Mouse (Mus musculus) spleen, embryonic (tissue): Measurements from ENCODE around the gene Mrpl34.

Source experiments
- CTCF ChIA-PET: fragments of 350-600 bp; sonication (Branson Sonifier 250); formaldehyde crosslinking; loops from one replicate; lab custom pipeline; 2022; lab: Charles Lee

The Mrpl34 gene

DNA sequence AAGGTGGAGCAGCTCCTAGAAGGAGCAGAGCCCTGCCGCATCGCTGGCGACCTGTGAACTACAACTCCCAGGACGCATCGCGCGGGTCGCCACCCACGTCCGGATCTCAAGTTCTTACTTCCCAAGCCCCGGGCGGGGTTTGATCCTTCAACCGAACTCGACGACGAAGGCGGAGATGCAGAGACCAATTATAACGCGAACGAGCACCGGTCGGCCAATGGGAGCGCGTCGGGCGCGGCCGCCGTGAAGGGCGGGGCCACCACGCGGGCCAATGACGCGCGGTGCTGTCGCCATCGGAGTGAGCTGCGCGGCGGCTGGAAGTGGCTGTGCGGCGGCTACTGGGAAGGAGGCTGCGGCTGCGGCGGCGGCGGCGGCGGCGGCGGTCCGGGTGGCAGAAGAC, 4.2 kb downstream of the Mrpl34 start, which contains the start of gene Dda1:
Gene Dda1 (plus strand): TSS at position 284 of the 400 bp plus-strand sequence.
- CTCF ChIA-PET: no interaction called here

DNA sequence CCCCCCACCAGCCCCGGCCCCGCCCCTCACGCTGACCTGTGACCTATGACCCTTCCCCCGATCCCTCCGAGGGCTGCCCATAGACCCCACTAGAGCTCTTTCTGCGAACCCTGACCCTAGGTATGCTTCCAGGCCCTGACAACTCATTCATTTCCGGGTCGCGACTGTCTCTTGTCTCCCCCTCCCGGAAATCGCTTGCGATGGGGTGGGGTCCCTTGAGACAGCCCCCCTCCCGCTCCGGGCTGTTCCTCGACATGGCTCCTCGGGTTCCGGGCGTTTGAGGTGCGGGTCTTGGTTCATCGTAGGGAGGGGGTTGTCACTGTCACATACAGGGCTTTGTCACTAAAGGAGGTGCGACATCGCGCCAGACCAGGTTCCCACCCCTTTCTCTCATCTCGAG, 4.7 kb downstream of the Mrpl34 start:
- CTCF ChIA-PET: no interaction called here

DNA sequence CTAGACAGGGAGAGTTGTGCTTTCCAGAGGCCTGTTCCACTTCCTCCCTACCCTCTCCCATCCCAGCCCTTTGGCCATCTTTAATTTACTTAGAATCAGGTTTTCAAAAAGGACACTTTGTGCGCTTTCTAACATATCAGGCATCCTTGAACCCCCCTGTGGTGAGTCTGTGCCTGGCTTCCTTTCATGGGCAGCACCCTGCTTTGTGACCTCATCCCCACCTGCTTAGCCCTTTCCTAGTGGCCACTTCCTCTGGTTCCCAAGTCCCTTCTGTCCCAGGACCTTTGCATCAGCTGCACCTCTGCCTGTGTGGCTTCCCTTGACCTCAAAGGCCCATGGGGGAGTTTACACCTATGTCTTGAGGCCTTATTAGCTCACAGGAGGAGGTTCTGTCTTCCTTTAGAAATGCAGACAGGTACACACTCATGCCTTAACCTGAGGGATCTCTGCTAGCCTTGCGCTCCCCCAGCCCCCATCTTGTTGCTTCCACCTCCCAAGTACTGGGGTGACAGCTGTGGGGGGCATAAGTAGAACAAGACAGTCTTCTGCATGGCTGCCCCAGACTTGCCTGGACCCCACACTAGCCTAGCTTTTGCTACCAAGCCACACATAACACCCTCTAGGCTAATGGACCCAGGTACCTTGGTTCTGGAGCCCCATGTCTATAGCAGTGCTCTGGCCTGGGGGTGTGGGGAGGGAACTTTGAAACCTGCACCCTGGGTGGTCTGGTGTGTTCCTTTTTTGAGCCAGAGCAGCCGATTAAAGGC, 5.6 kb downstream of the Mrpl34 start:
- CTCF ChIA-PET: no interaction called here

DNA sequence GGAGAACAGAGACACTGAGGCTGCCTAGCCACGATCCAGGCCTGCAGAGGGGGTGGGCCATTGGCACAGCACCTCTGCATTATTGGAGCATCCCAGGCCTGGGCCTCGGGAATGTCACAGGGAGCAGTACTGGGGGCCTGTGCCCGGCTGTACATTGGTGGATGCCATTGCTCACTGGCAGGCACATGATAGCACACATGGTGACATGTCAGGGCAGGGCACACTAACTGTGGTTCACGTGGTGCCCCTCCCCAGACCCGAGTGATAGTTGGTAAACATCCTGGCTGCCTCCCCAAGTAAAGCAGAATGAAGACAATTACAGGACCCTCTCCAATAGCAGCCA, 6.1 kb downstream of the Mrpl34 start:
- CTCF ChIA-PET: no interaction called here

DNA sequence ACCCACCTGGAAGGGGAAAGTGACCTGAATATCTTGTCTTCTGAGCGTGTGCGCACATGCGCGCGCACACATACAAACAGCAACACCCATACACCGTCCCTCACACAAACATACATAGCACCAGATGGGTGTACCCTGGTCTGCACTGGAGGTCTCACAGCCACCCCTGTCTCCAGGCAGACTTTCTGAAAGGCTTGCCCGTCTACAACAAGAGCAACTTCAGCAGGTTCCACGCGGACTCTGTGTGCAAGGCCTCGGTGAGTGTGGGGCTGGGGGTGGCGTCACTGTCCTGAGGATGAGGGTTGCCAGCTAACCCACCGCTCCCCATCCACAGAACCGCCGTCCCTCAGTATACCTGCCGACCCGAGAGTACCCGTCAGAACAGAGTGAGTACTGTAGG, 7.1 kb downstream of the Mrpl34 start:
- CTCF ChIA-PET: interaction anchor here (0.6 kb wide), 1 partner anchor 147 kb away, joined by 3 read pairs; no protein-coding TSS in a partner anchor

DNA sequence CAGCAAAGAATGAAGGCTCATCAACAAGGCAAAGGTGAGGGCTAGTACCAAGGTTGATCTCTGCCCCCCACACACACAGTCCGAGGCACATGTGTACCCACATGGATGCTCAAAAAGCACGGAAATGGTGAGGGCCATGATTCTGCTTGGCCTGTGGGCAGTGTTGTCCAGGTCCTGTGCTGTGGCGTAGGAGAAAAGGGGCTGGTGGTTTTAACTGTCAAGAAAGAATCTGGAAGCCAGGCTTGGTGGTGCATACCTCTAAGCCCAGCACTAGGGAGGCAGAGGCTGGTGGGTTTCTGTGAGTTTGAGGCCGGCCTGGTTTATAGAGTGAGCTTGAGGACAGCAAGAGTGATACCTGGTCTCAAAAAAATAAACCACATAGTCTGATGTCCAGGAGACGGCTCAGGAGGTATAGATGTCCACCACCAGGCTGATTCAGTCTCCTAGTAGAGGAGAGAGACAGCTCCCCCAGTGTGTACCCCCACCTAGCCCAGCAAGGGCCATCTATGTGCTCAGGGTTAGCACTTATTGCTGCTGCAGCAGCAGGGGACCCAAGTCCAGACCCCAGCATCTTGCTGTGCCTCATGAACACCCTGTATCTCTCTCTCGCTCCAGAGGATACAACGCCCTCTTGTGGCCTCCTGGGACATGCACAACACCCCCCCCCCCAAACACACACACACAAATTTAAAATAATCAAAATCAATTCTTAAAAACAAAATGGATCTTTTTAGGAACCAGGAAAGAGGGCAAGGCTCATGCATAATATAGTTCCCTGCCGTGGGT, 8.0 kb downstream of the Mrpl34 start:
- CTCF ChIA-PET: interaction anchor here (0.7 kb wide), 1 partner anchor 8 kb away, joined by 3 read pairs; no protein-coding TSS in a partner anchor

DNA sequence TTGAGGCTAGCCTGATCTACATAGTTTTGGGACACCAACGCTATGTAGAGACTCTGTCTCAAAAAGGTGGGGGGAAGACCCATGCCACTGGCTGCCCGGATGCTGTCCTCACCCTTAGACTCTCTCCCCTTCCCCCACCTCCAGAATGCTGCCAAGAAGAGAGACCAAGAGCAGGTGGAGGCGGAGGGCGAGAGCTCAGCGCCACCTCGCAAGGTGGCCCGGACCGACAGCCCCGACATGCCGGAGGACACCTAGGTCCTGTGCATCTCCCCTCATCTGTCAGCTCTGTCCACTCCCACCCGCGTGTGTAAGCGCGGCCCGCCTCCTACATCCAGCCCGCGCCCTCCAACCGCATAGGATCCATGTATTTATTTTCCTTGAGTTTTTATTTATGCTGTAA, 9.6 kb downstream of the Mrpl34 start:
- CTCF ChIA-PET: no interaction called here

DNA sequence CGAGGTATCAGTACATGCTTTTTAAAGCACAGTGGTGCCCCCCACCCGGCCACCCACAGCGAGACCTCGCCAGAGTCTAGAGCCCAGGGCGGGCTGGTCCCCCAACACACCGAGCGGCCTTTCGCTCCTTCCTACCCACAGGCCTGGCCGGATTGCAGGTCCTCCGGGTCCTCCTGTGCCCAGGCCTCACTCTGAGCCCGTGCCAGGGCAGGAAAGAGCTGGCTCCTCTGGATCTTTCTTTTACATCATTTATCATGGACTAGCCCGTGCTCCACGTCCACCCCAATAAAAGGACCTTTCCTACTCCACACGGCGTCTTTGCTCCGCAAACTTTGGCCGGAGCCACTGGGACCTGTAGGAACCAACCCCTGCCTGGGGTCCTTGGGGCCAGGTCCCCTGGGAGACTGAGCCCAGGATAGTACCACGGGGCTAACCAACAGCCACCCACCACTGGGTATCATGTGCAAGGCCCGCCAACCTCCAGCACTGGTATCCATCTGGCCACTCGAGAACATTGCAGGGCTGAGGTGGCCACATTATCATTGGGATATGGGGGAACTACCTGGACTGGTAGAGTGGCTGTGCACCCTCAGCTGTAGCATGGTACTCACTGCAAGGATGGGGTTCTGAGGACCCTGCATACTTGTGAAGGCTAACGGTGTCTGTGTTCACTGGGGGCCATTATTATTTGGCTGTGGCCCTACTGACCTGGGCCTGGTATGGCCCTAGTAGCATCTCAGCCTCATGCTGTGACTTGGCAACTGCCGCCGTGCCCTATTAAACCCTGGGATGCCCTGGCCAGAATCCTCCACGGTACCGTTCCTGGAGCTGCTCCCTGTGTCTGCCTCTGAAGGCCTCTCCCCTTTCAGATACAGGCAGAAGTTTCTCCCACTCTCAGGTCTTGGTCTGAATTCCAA, 10.3 kb downstream of the Mrpl34 start:
- CTCF ChIA-PET: no interaction called here

DNA sequence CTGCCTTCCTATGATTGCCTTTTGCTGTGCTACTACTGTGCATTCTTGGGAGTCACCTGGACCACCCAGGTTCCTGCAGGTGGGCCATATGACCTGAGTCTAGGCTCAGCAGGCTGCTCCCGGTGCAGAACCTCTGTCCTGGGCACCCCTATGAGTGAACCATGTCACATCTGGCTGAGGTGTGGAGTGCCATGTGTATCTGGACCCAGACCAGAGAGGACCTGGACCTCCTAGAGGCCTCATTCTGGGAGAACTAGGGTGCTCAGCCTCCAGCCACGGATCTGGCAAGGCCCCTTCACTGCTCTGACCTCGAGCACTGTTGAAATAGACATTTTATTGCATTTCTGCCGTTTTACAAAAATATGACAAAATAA, 10.9 kb downstream of the Mrpl34 start:
- CTCF ChIA-PET: interaction anchor here (0.6 kb wide), 1 partner anchor 997 kb away, joined by 4 read pairs; no protein-coding TSS in a partner anchor

DNA sequence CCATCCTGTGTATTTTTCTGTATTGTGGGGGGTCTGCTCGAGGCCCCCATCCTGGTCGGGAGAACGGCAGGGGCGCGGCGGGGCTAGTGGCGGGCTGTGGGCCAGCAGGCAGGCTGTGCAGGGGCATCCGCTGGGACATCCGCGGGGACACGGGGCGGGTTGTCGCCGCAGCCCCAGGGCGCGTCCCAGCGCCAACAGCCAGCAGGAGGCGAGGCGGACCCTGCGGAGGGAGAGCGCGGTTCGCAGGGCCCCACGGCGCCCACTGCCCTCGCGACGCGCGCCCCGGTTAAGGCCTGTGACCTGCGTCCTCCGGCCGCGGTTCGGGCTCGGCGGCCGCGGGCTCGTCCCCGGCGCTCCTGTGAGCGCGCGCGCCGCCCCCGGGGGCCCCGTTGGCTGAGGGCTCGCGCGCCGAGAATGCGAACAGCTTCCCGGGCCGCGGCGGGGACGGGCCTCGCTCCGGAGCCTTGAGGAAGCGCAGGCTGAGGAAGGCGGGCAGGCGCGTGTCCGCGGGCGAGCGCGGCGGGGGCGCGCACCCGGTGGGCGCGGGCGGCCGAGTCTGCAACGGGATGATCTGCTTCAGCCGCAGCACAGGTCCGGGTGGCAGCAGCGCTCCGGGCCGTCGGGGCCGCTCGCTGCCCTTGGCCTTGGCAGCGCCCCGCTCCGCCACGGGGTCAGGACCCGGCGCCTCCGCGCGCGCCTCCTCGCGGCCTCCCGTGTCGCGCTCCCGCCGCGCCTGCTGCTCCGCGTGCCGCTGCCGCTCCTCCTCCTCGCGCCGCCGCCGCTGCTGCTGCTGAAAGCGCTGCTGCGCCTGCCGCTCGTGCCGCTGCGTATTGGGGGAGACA, 11.6 kb downstream of the Mrpl34 start:
- CTCF ChIA-PET: interaction anchor here (0.6 kb wide), 1 partner anchor 997 kb away, joined by 4 read pairs; no protein-coding TSS in a partner anchor

DNA sequence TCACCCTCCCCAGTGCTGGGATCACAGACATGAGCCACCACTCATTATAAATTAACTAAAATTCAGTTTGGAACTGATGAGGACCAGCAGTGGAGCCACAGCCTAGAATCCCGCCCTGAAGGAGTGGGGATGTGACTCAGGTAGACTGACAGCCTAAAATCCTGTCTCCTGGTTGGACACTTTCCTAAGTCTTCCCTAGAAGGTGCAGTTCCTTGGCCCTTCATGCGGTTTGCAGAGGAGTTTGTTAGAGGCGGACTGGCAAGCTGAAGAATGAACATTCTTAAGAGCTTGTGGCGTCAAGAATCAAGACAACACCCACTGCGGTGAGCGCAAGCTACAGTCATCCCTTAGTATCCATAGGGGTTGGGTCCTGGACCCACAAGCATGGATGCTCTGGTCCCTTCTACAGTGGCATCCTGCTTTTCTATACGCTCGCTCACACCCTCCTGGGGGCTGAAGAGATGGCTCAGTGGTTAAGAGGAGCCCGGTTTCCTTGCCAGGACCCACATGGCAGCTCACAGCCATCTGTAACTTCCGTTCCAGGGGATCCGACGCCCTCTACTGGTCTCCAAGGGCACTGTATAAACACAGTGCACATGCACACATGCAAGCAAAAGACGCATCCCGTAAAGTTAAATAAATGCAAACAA, 12.6 kb downstream of the Mrpl34 start:
- CTCF ChIA-PET: no interaction called here

DNA sequence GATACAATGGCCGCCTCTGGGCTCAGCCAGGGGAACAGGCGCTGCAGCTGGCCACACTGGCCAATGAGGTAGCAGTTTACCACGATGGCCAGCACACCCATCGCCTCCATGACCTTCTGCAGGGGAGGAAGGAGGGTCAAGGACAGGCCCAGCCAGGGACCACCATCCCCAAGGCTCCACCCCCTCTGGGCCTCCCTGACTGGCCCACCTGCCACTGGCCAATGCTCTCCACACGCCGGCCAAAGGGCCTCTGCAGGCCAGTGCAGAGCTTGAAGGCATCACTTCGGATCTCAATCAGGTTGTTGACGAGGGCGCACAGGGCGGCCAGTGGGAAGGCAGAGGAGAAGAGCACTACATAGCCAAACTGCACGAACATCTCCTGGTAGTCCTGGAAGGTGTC, 14.2 kb downstream of the Mrpl34 start:
- CTCF ChIA-PET: no interaction called here

DNA sequence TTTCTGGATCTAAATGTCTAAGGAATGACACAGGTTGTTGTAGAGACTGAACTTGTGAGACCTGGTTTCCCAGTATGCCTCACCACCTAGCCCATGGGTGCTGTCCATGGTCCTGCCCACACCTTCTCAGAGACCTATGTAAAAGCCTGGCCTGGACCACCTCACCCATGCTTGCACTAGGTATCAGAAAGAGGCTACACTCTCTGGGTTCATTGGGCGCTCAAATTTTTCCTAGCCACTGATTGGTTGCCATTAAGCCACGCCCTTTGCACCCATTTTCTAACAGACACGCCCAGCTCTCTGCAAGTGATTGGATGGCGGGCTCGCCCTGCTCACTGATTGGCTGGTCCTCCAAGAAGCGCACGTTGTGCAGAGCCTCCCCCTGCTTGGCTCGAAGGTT, 19.2 kb downstream of the Mrpl34 start:
- CTCF ChIA-PET: no interaction called here

DNA sequence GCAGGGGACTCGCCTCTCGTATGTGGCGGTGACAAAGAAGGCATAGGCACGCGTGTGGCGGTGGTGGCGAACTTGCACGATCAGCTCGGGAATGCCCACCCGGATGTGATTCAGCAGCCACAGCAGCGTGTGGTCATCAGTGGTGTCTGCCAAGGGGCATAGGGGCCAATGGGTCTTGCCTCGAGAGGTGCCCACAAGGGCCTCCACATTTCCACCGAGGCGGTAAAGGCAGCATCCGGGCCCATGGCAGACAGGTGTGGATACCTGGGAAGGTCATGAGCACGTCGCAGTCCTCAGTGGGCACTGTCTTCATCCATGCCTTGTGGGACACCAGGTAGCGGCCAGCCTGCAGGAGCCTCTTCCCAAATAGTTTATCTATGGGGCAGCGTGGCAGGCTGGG, 20.0 kb downstream of the Mrpl34 start:
- CTCF ChIA-PET: no interaction called here

DNA sequence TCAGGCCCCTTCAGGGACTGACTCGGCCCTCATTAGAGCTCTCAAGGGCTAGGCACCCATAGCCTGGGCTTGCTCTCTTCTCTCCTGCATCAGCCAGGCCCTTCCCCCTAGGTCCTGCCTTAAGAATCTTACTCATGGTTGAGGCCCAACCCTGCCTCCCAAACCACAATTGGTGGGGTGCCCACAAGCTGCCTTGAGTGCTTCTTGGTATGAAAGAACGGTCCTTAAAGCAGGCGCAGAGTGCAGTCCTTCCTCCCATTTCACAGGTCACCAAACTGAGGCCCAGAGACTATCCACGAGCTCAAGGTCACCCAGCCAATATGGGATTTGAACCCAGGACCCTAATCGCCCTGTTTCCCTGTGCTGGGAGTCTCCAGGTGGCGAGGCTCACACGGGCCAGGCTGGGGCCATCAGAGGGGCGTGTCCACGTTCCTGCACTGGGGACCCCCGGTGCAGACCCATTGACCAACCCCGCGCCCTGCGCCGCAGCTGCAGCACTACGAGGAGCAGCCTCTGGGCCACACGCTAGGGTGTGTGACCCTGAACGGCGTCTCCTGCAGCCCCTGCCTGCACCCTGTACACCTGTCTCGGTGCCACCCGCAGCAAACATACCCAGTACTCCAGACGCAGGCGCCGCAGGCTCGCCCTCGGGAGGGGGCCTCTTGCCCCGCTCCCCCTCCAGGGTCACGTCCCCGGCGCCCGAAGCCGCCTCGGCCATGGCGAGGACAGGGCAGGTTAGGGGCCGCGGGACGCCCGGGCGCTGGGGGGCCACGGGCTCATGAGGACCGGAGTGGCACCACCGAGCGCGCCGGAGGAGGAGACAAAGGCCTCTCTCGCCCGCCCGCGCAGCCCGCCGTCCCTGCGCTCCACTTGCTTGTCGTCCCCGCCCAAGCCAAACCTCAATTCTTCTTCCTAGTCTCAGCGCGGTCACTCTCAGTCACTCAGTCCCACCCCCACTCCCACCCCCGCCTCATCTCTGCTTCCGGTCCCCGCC, 20.7 kb downstream of the Mrpl34 start, which contains the start of gene Ano8:
Gene Ano8 (minus strand): TSS at position 822 of the 994 bp plus-strand sequence.
- CTCF ChIA-PET: no interaction called here

DNA sequence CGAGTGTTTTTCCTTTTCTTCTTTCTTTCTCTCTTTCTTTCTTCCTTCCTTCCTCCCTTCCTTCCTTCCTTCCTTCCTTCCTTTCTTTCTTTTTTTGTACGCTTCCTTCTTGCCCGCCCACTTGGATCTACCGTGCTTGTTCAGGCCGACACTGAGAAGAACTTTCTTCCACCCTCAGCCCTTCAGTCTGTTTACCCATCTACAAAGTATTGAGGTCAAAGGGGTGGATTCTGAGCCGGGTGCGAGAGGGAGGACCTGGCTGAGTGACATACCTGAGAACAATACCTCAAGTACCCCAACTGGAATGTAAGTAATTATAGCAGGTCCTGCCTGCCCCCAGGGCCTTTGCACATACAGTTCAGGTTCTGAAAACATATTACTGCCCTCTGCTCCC, 21.4 kb downstream of the Mrpl34 start:
- CTCF ChIA-PET: no interaction called here

DNA sequence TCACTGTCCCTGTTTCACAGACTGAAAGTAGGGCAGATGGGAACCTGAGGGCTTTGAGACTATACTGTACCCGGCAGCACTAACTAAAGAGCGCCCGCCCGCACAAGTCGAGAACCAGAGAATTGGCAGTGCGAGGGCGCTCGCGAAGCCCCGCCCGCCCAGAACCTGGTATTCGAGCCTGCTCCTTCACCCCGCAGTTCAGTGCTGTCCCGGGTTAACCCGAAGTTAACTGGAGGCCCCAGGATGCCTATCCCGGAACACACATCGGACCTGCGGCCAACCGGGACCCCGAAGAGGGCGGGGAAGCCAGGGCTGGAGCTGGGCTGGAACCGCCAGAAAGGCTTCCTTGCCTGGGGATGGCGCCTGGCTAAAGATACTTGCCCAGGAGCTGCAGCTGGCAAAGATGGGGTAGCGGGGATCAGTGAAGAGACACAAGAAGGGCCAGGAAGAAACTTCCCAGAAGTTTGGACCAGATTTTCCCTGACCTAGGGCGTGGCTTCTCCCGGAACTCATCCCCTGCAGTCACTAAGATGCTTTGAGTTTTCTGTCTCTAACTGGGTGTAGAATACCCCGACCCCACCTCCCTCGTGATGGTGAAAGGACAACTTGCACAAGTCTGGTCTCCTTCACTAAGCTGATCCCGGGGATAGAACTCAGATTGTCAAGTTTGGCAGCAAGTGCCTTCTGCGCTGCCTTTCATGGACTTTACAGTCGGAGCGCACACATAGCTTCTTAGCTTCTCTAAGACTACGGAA, 23.1 kb downstream of the Mrpl34 start, which contains the start of gene Gtpbp3:
Gene Gtpbp3 (plus strand): TSS at position 413 of the 755 bp plus-strand sequence.
- CTCF ChIA-PET: no interaction called here

DNA sequence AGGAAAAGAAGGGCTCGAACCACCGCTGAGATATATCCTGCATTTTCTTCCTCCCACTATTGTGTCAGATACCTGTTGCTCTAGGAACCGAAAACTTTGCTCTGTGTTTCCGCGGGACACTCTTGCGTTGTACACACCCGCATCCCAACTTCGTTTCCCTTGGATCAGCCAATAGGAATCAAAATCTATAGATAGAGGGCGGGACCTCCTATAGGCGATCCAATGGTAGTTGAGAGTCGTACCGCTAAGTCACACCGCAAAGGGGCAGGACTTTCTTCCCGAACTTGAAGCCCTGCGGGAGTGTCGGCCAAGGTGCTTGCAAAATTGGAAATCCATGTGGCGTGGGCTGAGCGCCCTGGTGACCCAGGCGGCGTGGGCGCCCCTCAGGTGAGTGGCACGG, 23.7 kb downstream of the Mrpl34 start:
- CTCF ChIA-PET: no interaction called here
